Mouse (Mus musculus) C2C12 (cell line): Measurements from ENCODE around the gene Ost4. TPM values are rescaled to one million over a fixed set of nuclear protein-coding genes. Genes with fewer than 3 reads are reported as not detected.

Source experiments
- H3K27me3 ChIP-seq: one replicate; pipeline ENCODE4 v1.6.1; 2011; ENCODE audit not compliant: control insufficient read depth, insufficient read depth, insufficient read length
- H3K36me3 ChIP-seq: one replicate; pipeline ENCODE4 v1.6.1; 2011; ENCODE audit not compliant: control insufficient read depth, insufficient read depth
- H3K4me3 ChIP-seq: one replicate; pipeline ENCODE4 v1.5.1; 2011; ENCODE audit warnings: mild to moderate bottlenecking, control low read depth; ENCODE audit not compliant: poor library complexity, insufficient read depth, severe bottlenecking
- H3K79me2 ChIP-seq: one replicate; pipeline ENCODE4 v1.6.1; 2011; ENCODE audit not compliant: control insufficient read depth, insufficient read depth
- H3K79me3 ChIP-seq: one replicate; pipeline ENCODE4 v1.6.1; 2011; ENCODE audit warnings: low read depth, control low read depth
- H3ac ChIP-seq: one replicate; pipeline ENCODE3; 2011; ENCODE audit warnings: low read depth; ENCODE audit not compliant: control insufficient read depth, insufficient read length
- CEBPB ChIP-seq: IDR thresholded peaks from one replicate; pipeline ENCODE4 v1.6.1; 2011; ENCODE audit warnings: low read depth, mild to moderate bottlenecking, control low read depth, moderate library complexity
- CTCF ChIP-seq: IDR thresholded peaks from one replicate; pipeline ENCODE4 v1.5.1; 2011; ENCODE audit not compliant: control insufficient read depth, insufficient read depth, insufficient read length
- FOSL1 ChIP-seq: IDR thresholded peaks from one replicate; pipeline ENCODE4 v1.8.0; 2011; ENCODE audit warnings: mild to moderate bottlenecking, low read length; ENCODE audit not compliant: poor library complexity, insufficient read depth, severe bottlenecking
- MAX ChIP-seq: IDR thresholded peaks from one replicate; pipeline ENCODE4 v1.6.1; 2011; ENCODE audit warnings: mild to moderate bottlenecking, control low read depth
- MYOD1 ChIP-seq: IDR thresholded peaks from one replicate; pipeline ENCODE4 v1.6.1; 2011; ENCODE audit warnings: low read depth; ENCODE audit not compliant: control insufficient read depth, insufficient read length
- MYOG ChIP-seq: IDR thresholded peaks from one replicate; pipeline ENCODE4 v1.6.1; 2011; ENCODE audit not compliant: control insufficient read depth, insufficient read length; ENCODE audit errors: extremely low read depth
- USF1 ChIP-seq: IDR thresholded peaks from one replicate; pipeline ENCODE4 v1.6.1; 2011; ENCODE audit warnings: low read depth, mild to moderate bottlenecking, control low read depth, moderate library complexity
- polyA plus RNA-seq: library from polyadenylated mRNA; unstranded; fragments of >200 nt; fragmentation: generic; extraction: Trizol; gene quantifications from one replicate; pipeline ENCODE4 v1.2.1, GENCODE M21; 2012; ENCODE audit warnings: missing spikeins

Gene Ost4
- polyA plus RNA-seq, 1 experiment = 348 TPM

DNA sequence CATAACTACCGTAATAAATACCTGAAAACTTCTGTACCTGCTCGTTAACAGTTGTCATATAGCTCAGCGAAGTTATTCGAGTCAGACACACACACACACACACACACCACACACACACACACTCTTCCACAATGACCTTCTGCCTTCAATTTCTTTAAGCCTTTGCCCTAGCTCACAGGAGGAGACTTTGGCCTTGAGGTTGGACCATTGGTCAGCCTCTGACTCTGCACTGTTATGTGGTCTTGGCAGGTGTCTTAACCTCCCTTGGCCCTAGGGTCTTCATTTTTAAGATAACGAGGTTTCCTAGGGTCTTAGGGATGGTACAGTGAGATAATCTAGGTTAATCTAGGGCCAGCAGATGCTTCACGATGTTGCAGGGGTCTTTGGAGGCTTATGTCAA lies 36.8 kb upstream of the Ost4 start:
- no peaks in the 10 kb centered on the region for H3K36me3 ChIP-seq
- no peaks in the 10 kb centered on the region for H3K79me2 ChIP-seq
- H3K4me3 ChIP-seq = no peak overlapping the region
- no peak overlapping the region for H3ac ChIP-seq
- H3K79me3 ChIP-seq = no peaks in the 10 kb centered on the region
- no peaks in the 10 kb centered on the region for H3K27me3 ChIP-seq
- no peak for TF ChIP-seq CTCF
- TF ChIP-seq MAX = no peak
- no peak for TF ChIP-seq CEBPB
- no peak for TF ChIP-seq USF1
- no peak for TF ChIP-seq MYOD1
- no peak for TF ChIP-seq FOSL1
- TF ChIP-seq MYOG = no peak

DNA sequence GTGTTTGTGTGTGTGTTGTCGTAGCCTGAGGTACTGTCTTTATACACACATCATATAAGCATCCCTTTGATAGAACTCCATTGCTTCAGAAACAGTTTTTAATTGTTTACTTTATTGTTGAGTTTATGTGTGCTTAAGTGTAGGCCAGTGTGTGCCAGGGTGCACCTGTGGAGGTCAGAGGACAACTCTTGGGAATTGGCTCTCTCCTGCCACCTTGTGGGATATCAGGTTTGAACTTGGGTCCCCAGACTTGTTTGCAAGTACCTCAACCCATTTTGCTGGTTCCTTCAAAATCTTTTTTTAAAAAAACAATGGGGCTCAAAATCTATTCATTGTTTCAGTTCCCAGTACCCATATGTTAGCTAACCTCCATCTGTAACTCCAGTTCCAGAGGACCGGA lies 35.4 kb upstream of the Ost4 start:
- Histone ChIP-seq H3K79me3 (no peaks in the 10 kb centered on the region), H3K27me3 (no peaks in the 10 kb centered on the region), H3ac (no peak overlapping the region), H3K4me3 (no peak overlapping the region), H3K79me2 (no peaks in the 10 kb centered on the region), H3K36me3 (no peaks in the 10 kb centered on the region)
- TF ChIP-seq USF1 (no peak), MYOG (no peak)

DNA sequence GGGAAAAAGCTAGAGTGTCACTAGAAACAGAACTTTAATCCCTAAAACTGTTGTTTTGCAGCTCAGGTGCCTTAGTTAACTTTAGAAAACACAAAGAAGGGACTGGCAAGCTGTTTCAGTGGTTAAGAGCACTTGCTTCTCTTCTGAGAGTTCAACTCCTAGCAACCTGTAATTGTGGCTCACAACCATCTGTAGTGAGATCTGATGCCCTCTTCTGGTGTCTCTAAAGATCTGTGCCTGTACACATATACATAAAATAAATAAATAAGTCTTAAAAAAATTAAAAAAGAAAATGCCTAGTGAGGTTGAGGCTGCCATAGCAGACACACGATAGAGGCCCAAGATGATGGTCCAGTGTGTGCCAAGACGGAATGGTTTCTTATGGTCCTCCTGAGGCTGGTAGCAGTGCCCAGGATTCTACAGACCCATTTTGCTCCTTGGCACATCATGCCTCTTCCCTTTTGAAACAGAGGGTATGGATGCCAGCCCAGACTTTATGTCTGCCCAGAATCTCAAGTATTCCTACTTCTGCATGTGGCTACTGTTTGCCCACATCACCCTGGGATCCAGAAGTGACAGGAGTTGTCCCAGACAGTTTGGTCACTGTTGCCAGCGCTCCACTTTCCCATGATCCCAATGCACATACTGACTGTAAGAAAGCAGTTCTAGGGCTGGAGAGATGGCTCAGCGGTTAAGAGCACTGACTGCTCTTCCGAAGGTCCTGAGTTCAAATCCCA lies 27.3 kb upstream of the Ost4 start:
- TF ChIP-seq CTCF = no peak
- TF ChIP-seq MAX = no peak
- TF ChIP-seq CEBPB = no peak
- TF ChIP-seq USF1 = no peak
- no peak for TF ChIP-seq MYOD1
- TF ChIP-seq MYOG = no peak
- no peak for TF ChIP-seq FOSL1
- Histone ChIP-seq H3K36me3 (no peaks in the 10 kb centered on the region), H3K4me3 (no peak overlapping the region), H3ac (no peak overlapping the region), H3K79me3 (no peaks in the 10 kb centered on the region), H3K27me3 (no peaks in the 10 kb centered on the region), H3K79me2 (no peaks in the 10 kb centered on the region)

GRCm38 (mm10) chr5:30933705-30934104 lies 26.1 kb upstream of the Ost4 start:
- no peak overlapping the region for H3K4me3 ChIP-seq
- H3K36me3 ChIP-seq = no peaks in the 10 kb centered on the region
- H3K79me2 ChIP-seq = no peaks in the 10 kb centered on the region
- H3K27me3 ChIP-seq = no peaks in the 10 kb centered on the region
- no peak overlapping the region for H3ac ChIP-seq
- H3K79me3 ChIP-seq = no peaks in the 10 kb centered on the region
- TF ChIP-seq CEBPB (no peak), MYOG (no peak), USF1 (no peak), FOSL1 (no peak), CTCF (no peak), MAX (no peak)

DNA sequence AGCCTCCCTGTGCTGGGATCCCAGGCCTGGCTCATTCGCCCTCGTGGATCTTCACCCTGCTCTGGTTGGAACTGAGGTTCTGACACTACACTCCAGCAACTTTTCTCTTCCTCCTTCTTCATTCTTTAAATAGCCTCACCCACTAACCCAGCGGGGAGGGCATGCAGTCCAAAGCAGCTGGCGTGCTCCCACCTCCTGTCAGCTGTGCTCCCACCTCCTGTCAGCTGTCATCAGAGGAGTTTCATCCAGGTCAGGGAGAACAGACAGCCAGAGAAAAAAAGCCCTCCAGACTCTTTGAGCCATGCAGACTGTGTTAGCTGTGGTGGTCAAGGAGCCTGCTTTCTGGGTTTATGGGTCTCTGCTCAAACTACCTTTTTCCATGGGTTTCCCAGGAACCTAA lies 23.8 kb upstream of the Ost4 start:
- Histone ChIP-seq H3K27me3 (no peaks in the 10 kb centered on the region), H3K79me3 (no peaks in the 10 kb centered on the region), H3K4me3 (no peak overlapping the region), H3ac (no peak overlapping the region), H3K79me2 (no peaks in the 10 kb centered on the region), H3K36me3 (no peaks in the 10 kb centered on the region)
- TF ChIP-seq FOSL1 (no peak), MYOD1 (peak; percentile 41)

- Histone ChIP-seq H3K27me3 (no peaks in the 10 kb centered on the region), H3K79me3 (no peaks in the 10 kb centered on the region), H3K4me3 (no peak overlapping the region), H3ac (no peak overlapping the region), H3K79me2 (no peaks in the 10 kb centered on the region), H3K36me3 (no peaks in the 10 kb centered on the region)
- TF ChIP-seq MYOD1 (no peak), CTCF (no peak), FOSL1 (no peak), MYOG (no peak), MAX (no peak), USF1 (no peak), CEBPB (no peak)
These were observed 23.3 kb upstream of the Ost4 start for GRCm38 (mm10) chr5:30930846-30931245.
